Mouse (Mus musculus) liver, adult 2 months (tissue): ENCODE measurements around the gene Dpysl4. TPM values are rescaled to one million over a fixed set of nuclear protein-coding genes. Genes with fewer than 3 reads are reported as not detected.

Experiments used
- DNase-seq: peaks from one replicate; pipeline ENCODE4 v3.0.0-alpha.2; 2011; ENCODE audit warnings: low read depth, low spot score; ENCODE audit errors: extremely low read depth
- H3K27ac ChIP-seq: fragments of 200-500 bp; replicated peaks from 2 replicates; pipeline ENCODE4 v1.5.1; 2012; ENCODE audit warnings: low read depth, mild to moderate bottlenecking, control low read depth, inconsistent platforms, low read length; ENCODE audit not compliant: insufficient read depth
- H3K27me3 ChIP-seq: fragments of 200-500 bp; 2 replicates; pipeline ENCODE4 v1.6.1; 2012; ENCODE audit warnings: mild to moderate bottlenecking, moderate library complexity, low read length, inconsistent platforms; ENCODE audit not compliant: control insufficient read depth, insufficient read depth
- H3K36me3 ChIP-seq: fragments of 200-500 bp; 2 replicates; pipeline ENCODE4 v1.6.1; 2012; ENCODE audit warnings: low read length, inconsistent platforms; ENCODE audit not compliant: control insufficient read depth, insufficient read depth
- H3K4me1 ChIP-seq: fragments of 200-500 bp; 2 replicates; pipeline ENCODE4 v1.6.1; 2011; ENCODE audit warnings: low read length; ENCODE audit not compliant: control insufficient read depth, insufficient read depth
- H3K4me3 ChIP-seq: fragments of 200-500 bp; 2 replicates; pipeline ENCODE4 v1.5.1; 2011; ENCODE audit warnings: low read depth, mild to moderate bottlenecking, control low read depth, low read length, moderate library complexity; ENCODE audit not compliant: insufficient read depth
- H3K79me2 ChIP-seq: fragments of 200-500 bp; 2 replicates; pipeline ENCODE4 v1.6.1; 2012; ENCODE audit warnings: inconsistent platforms, mild to moderate bottlenecking, low read length, moderate library complexity; ENCODE audit not compliant: control insufficient read depth, insufficient read depth
- H3K9ac ChIP-seq: fragments of 200-500 bp; 2 replicates; pipeline ENCODE4 v1.6.1; 2012; ENCODE audit warnings: low read depth, mild to moderate bottlenecking, control low read depth, inconsistent platforms, low read length
- CTCF ChIP-seq: fragments of 200-500 bp; IDR thresholded peaks from 2 replicates; pipeline ENCODE4 v1.5.1; 2011; ENCODE audit warnings: low read depth, low read length, control low read depth
- POLR2A ChIP-seq: fragments of 200-500 bp; IDR thresholded peaks from 2 replicates; pipeline ENCODE4 v1.6.1; 2011; ENCODE audit warnings: low read length, control low read depth; ENCODE audit not compliant: insufficient read depth; ENCODE audit errors: extremely low read depth
- WGBS: fragments of 180-500 bp; shearing (Covaris S2); methylation state at CpG from one replicate; pipeline ENCODE4 v1.1.7; 2018; 5-methylcytosine and 5-hydroxymethylcytosine counted together
- polyA plus RNA-seq: library from polyadenylated mRNA; depleted of rRNA; stranded (reverse); fragments of >200 nt; gene quantifications from 2 replicates; pipeline ENCODE4 v1.2.3, GENCODE M21; 2012; rRNA removed
- total RNA-seq: library from RNA; depleted of rRNA; stranded (reverse); fragments of >200 nt; gene quantifications from 2 replicates; pipeline ENCODE4 v1.2.3, GENCODE M21; 2014; rRNA removed

Gene Dpysl4
- total and polyA plus RNA-seq, 2 experiments: 0.11 to 0.28 TPM

- DNase-seq: no peak
- TF ChIP-seq CTCF (no peak), POLR2A (no peak)
- 74% methylated on average over 7 of the region's 7 CpGs for WGBS
Measured at GRCm38 (mm10) chr7:139145891-139146290, 60.1 kb downstream of the Dpysl4 start.

GRCm38 (mm10) chr7:139147360-139147759 lies 61.6 kb downstream of the Dpysl4 start:
- H3K36me3 ChIP-seq: no peaks in the 10 kb centered on the region
- no peaks in the 10 kb centered on the region for H3K27me3 ChIP-seq
- no peaks in the 10 kb centered on the region for H3K79me2 ChIP-seq
- H3K4me3 ChIP-seq: no peak overlapping the region
- 31% methylated on average over 4 of the region's 4 CpGs for WGBS
- TF ChIP-seq POLR2A: no peak
- TF ChIP-seq CTCF: no peak
- H3K27ac ChIP-seq: no peak overlapping the region
- H3K4me1 ChIP-seq: no peaks in the 10 kb centered on the region; the same call in 1 of the 2 replicates
- DNase-seq: no peak
- H3K9ac ChIP-seq: no peak overlapping the region

More at GRCm38 (mm10) chr7:139145891-139146290, 60.1 kb downstream of the Dpysl4 start:
- Histone ChIP-seq H3K27ac (no peak overlapping the region), H3K4me1 (no peaks in the 10 kb centered on the region), H3K36me3 (no peaks in the 10 kb centered on the region), H3K4me3 (no peak overlapping the region), H3K79me2 (no peaks in the 10 kb centered on the region), H3K27me3 (no peaks in the 10 kb centered on the region), H3K9ac (no peak overlapping the region)

GRCm38 (mm10) chr7:139149373-139149772 lies 63.6 kb downstream of the Dpysl4 start:
- Histone ChIP-seq H3K4me1 (no peaks in the 10 kb centered on the region; the same call in 1 of the 2 replicates), H3K27ac (no peak overlapping the region), H3K79me2 (no peaks in the 10 kb centered on the region), H3K9ac (no peak overlapping the region), H3K27me3 (no peaks in the 10 kb centered on the region), H3K36me3 (no peaks in the 10 kb centered on the region), H3K4me3 (no peak overlapping the region)
- 55% methylated on average over 7 of the region's 7 CpGs for WGBS
- TF ChIP-seq POLR2A: no peak
- no peak for TF ChIP-seq CTCF
- no peak for DNase-seq

GRCm38 (mm10) chr7:139151116-139151515 lies 65.3 kb downstream of the Dpysl4 start:
- TF ChIP-seq POLR2A: no peak
- TF ChIP-seq CTCF: no peak
- peak; percentile 8 for DNase-seq
- Histone ChIP-seq H3K9ac (no peak overlapping the region), H3K79me2 (no peaks in the 10 kb centered on the region), H3K4me1 (no peaks in the 10 kb centered on the region; the same call in 1 of the 2 replicates), H3K27me3 (no peaks in the 10 kb centered on the region), H3K27ac (no peak overlapping the region), H3K36me3 (no peaks in the 10 kb centered on the region), H3K4me3 (no peak overlapping the region)
- WGBS: 30% methylated on average over 10 of the region's 10 CpGs

Other genes starting within 250 kb of the Dpysl4 start
- 28.2 and 33.4 TPM in 2 replicates for gene Ppp2r2d, start 239.9 kb upstream of the Dpysl4 start, total RNA-seq
- 11.6 and 15.0 TPM in 2 replicates for gene Ppp2r2d, start 239.9 kb upstream of the Dpysl4 start, polyA plus RNA-seq
- gene Mapk1ip1, start 239.7 kb upstream of the Dpysl4 start, total RNA-seq: 3.6 and 5.4 TPM in 2 replicates
- gene Mapk1ip1, start 239.7 kb upstream of the Dpysl4 start, polyA plus RNA-seq: 15.0 and 27.6 TPM in 2 replicates
- gene Bnip3, start 176.5 kb upstream of the Dpysl4 start, total RNA-seq: 213 and 264 TPM in 2 replicates
- gene Bnip3, start 176.5 kb upstream of the Dpysl4 start, polyA plus RNA-seq: 56.7 and 62.0 TPM in 2 replicates
- not detected in 2 replicates for gene Jakmip3, start 145.3 kb upstream of the Dpysl4 start, total RNA-seq
- gene Jakmip3, start 145.3 kb upstream of the Dpysl4 start, polyA plus RNA-seq: 0.02 TPM in 1 of 2 replicates, not detected in the other
- 0.20 and 0.28 TPM in 2 replicates for gene Lrrc27, start 127.0 kb downstream of the Dpysl4 start, total RNA-seq
- gene Lrrc27, start 127.0 kb downstream of the Dpysl4 start, polyA plus RNA-seq: 0.61 and 1.1 TPM in 2 replicates
- 0.18 and 0.27 TPM in 2 replicates for gene Stk32c, start 127.3 kb downstream of the Dpysl4 start, total RNA-seq
- 0.21 and 0.39 TPM in 2 replicates for gene Stk32c, start 127.3 kb downstream of the Dpysl4 start, polyA plus RNA-seq
- gene Pwwp2b, start 162.5 kb downstream of the Dpysl4 start, total RNA-seq: 0.65 and 0.74 TPM in 2 replicates
- 2.1 TPM in 2 replicates for gene Pwwp2b, start 162.5 kb downstream of the Dpysl4 start, polyA plus RNA-seq